Comparison of ENCODE assay signal across 9 mouse cellular contexts in genomic region chr11:70016669-70017068, GRCm38 (mm10). TPM values are rescaled to one million over a fixed set of nuclear protein-coding genes. Genes with fewer than 3 reads are reported as not detected.
DNase-seq lines count a peak whose midpoint lies in the region; ATAC-seq and TF ChIP-seq lines count a peak whose summit lies in the region.
"Had no signal": no experiment of that assay in that cellular context is flagged by ENCODE, and none has a peak within 500 bp of the region (broad histone marks: within the 10 kb centered on the region; RNA-seq: fewer than 3 reads in every experiment).

Gene Dlg4 (plus strand): TSS chr11:70016942.

- peak within 1 kb of the TSS; percentile 92 for H3K4me2 ChIP-seq in forebrain, embryonic 13.5 days
- H3K4me2 ChIP-seq in neural tube, embryonic 14.5 days (ENCODE audit: low read depth, low read length): peak within 1 kb of the TSS; percentile 94

- TF ChIP-seq CTCF in G1E (IDR thresholded peaks at IDR 0.05; ENCODE audit: low read depth, low read length): no peak

- intact Hi-C loops in heart, postnatal 25 days (cut with DNase I): loop anchor here (10.0 kb wide), 1 partner anchor 638 kb away; the partner anchor contains the start of genes Eno3 and Pfn1

- WGBS in heart, embryonic 10.5 days: 76% methylated on average over 3 of the region's 3 CpGs
- WGBS in forebrain, embryonic 13.5 days: 78% methylated on average over 3 of the region's 3 CpGs
- WGBS in neural tube, embryonic 14.5 days: 79% methylated on average over 3 of the region's 3 CpGs

- no peaks in the 10 kb centered on the region for H3K9me3 ChIP-seq in heart, embryonic 10.5 days
- H3K9me3 ChIP-seq in G1E (replicated peaks): no peaks in the 10 kb centered on the region
- H3K9me3 ChIP-seq in forebrain, embryonic 13.5 days (replicated peaks): no peaks in the 10 kb centered on the region
- no peaks in the 10 kb centered on the region for H3K9me3 ChIP-seq in neural tube, embryonic 14.5 days (ENCODE audit: control insufficient read depth, low read length)

- no peaks in the 10 kb centered on the region for H3K27me3 ChIP-seq in heart, embryonic 10.5 days (ENCODE audit: insufficient read depth, poor library complexity, severe bottlenecking)
- H3K27me3 ChIP-seq in G1E (ENCODE audit: insufficient read depth, low read length): peaks cover 3% of the 10 kb centered on the region; the same call in 1 of the 2 replicates
- H3K27me3 ChIP-seq in forebrain, embryonic 13.5 days: no peaks in the 10 kb centered on the region
- H3K27me3 ChIP-seq in neural tube, embryonic 14.5 days (ENCODE audit: control insufficient read depth, insufficient read depth, low read length): no peaks in the 10 kb centered on the region

- peak within 1 kb of the TSS; percentile 93 for H3K27ac ChIP-seq in heart, embryonic 10.5 days
- peak within 1 kb of the TSS; percentile 96 for H3K27ac ChIP-seq in forebrain, embryonic 13.5 days
- H3K27ac ChIP-seq in neural tube, embryonic 14.5 days (ENCODE audit: low read depth, low read length): peak within 1 kb of the TSS; percentile 95; the same call in 1 of the 2 replicates
- H3K27ac ChIP-seq: macrophage had no signal

- ATAC-seq in G1E (ENCODE audit: extremely low read depth, insufficient number of reproducible peaks, low FRiP score, poor library complexity, severe bottlenecking): no peak
- no peak for ATAC-seq in forebrain, embryonic 13.5 days
- ATAC-seq in neural tube, embryonic 14.5 days (ENCODE audit: low read depth): no peak

- peaks cover 18% of the 10 kb centered on the region for H3K36me3 ChIP-seq in heart, embryonic 10.5 days
- H3K36me3 ChIP-seq in G1E (replicated peaks): peaks cover 28% of the 10 kb centered on the region
- peaks cover 24% of the 10 kb centered on the region for H3K36me3 ChIP-seq in forebrain, embryonic 13.5 days (ENCODE audit: poor library complexity, severe bottlenecking)
- H3K36me3 ChIP-seq in neural tube, embryonic 14.5 days (ENCODE audit: control insufficient read depth, insufficient read depth, low read length): peaks cover 10% of the 10 kb centered on the region

- H3K9ac ChIP-seq in forebrain, embryonic 13.5 days: peak within 1 kb of the TSS; percentile 92
- H3K9ac ChIP-seq in neural tube, embryonic 14.5 days (replicated peaks; ENCODE audit: low read depth, low read length): peak within 1 kb of the TSS; percentile 83; the same call in 1 of the 2 replicates

- peak within 1 kb of the TSS; percentile 77 for H3K4me3 ChIP-seq in heart, embryonic 10.5 days
- no peak within 1 kb of the TSS for H3K4me3 ChIP-seq in G1E (ENCODE audit: low read depth, low read length)
- peak within 1 kb of the TSS; percentile 71 for H3K4me3 ChIP-seq in forebrain, embryonic 13.5 days
- peak within 1 kb of the TSS; percentile 80 for H3K4me3 ChIP-seq in neural tube, embryonic 14.5 days (ENCODE audit: low read depth, low read length)

- H3K4me1 ChIP-seq in heart, embryonic 10.5 days: peaks cover 56% of the 10 kb centered on the region
- peaks cover 68% of the 10 kb centered on the region for H3K4me1 ChIP-seq in G1E (ENCODE audit: insufficient read depth, low read depth, low read length)
- H3K4me1 ChIP-seq in forebrain, embryonic 13.5 days: peaks cover 51% of the 10 kb centered on the region
- peaks cover 27% of the 10 kb centered on the region for H3K4me1 ChIP-seq in neural tube, embryonic 14.5 days (ENCODE audit: control insufficient read depth, insufficient read depth, low read length)

- no peak for DNase-seq in heart, embryonic 10.5 days (ENCODE audit: low spot score)
- no peak for DNase-seq in heart, postnatal 25 days (ENCODE audit: low spot score)
- DNase-seq in G1E (ENCODE audit: low spot score): no peak
- no peak for DNase-seq in layer of hippocampus, postnatal 25 days (ENCODE audit: extremely low spot score in 1 of 2, low spot score in 1 of 2)
- DNase-seq in spleen, postnatal 4 days (ENCODE audit: low spot score in 2 of 2): no peak
- no peak for DNase-seq in spleen, postnatal 10 days (ENCODE audit: low spot score in 2 of 2)

RNA-seq across cellular contexts. Expression of gene Dlg4, which starts in this region (rescaled TPM):
- 5.7 and 9.3 TPM in 2 replicates for polyA plus RNA-seq in heart, embryonic 10.5 days (2016; fragmentation: Nextera tagmentation; extraction: Ambion mirVana)
- 1 to 10 TPM; 6.6 to 8.1 TPM for total RNA-seq in heart, postnatal 25 days (2021)
- total RNA-seq in G1E (2014; fragmentation: Nextera tagmentation): 10.9 and 14.0 TPM in 2 replicates
- total RNA-seq in G1E (2017): 1.1 and 2.2 TPM in 2 replicates
- polyA plus RNA-seq in G1E (2012): 8.8 and 12.1 TPM in 2 replicates
- 26.2 and 31.1 TPM in 2 replicates for polyA plus RNA-seq in forebrain, embryonic 13.5 days (2015; fragmentation: Nextera tagmentation; extraction: Ambion mirVana)
- 100 to 1,000 TPM; 857 to 887 TPM for total RNA-seq in layer of hippocampus, postnatal 25 days (2021)
- 24.9 and 31.6 TPM in 2 replicates for polyA plus RNA-seq in neural tube, embryonic 14.5 days (2014; fragmentation: Nextera tagmentation; extraction: Ambion mirVana)

Comparison
In these comparisons a context has a peak if more than half of its experiments do, and no peak if none do; other contexts are left out.
1. RNA of gene Dlg4 (total RNA-seq): 857 to 887 TPM in layer of hippocampus, postnatal 25 days; 1.1 to 14.0 TPM in G1E and 6.6 to 8.1 TPM in heart, postnatal 25 days; every median in the first group is over 10 times any median in the second.
2. Peak in every context shown above with its lines, with median percentiles within 50 percentile points of each other: H3K27ac ChIP-seq.